Mouse (Mus musculus): Measurements from ENCODE around the gene Gm21915. TPM values are rescaled to one million over a fixed set of nuclear protein-coding genes. Genes with fewer than 3 reads are reported as not detected.

The Gm21915 gene
- polyA plus RNA-seq, 1 experiment from 2014 or later = not detected

DNA sequence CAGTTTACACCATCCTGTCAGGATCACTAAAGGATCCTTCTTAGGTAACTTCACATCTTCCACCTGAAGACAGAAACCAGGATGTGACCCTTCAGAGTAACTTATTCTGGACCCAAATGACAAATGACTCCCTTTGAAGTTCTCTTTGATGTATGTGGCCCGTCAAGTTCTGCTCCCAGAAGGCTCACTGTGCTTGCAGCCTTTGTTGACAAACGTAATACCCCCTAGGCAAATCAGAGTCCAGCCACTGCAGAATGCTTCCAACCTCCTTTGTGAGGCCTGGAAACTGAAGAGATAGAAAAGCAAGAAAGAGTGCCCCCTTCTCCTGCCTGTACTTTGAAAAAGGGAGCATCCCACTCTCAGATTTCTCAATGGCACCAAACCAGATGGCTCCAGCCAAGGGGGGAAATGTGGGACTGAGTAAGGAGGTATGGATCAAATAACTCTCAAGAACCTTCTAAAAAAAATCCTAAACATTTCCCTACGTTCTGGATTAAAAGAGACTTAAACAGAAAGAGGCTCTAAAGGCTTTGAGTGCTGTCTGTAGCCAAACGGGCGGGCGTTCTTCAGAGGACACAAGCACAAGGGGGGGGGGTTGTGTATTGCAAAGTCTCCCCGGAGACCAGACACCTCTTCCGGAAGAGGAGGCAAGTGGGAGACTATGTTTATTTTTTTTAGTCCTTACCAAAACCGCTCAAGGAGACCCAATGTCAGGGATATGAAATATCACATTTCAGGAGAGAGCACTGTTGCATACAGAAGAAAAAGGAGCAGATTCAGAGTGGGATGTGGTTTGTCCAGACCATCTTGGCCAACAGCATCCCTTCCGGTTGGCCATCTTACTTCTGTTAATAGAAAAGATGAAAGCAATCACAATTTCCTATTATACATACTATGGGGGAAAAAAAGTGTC is 34.2 kb downstream of the Gm21915 start:
- Histone ChIP-seq H3K36me3 (no peaks in the 10 kb centered on the region), H3K4me2 (replicated peaks) (no peak overlapping the region), H3K4me3 (no peak overlapping the region), H3K27ac (peak overlapping the region; percentile 57; the same call in 1 of the 2 replicates), H3K27me3 (no peaks in the 10 kb centered on the region), H3K4me1 (peaks cover 38% of the 10 kb centered on the region), H3K9ac (no peak overlapping the region), H3K9me3 (replicated peaks) (no peaks in the 10 kb centered on the region)
- ATAC-seq (ENCODE audit: low FRiP score) = no peak
- 47% methylated on average over 10 of the region's 10 CpGs for WGBS

DNA sequence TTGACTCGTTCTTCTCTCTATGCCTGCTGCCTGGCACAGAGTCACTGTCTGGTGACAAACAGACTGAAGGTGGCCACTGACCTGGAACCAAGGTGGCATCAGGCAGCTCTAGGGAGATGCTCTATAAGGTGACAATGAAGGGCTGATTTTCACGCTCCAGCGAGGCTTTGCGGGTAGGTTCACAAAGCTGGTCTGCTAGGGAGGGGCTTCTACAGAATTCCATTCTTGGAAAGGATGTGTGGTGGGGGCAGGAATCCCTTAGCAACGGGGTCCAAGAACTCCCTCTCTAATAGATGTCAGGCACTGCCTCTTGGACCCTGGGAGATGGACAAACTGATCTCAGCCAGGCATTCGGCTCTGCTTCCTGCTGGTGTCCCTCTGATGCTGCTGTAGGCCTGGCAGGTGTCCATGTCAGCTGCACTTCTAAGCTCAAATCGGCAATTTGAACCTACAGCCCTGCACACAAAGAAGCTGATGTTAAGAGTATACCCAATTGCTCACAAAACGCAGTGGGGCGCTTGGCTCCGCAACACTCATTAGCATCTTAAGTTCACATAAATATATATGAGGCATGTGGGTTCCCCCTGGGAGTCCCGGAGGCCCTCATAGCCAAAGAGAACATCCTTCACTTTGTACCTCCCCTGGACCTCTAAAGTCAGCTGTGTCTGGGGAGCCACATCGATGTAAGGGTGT is 38.2 kb downstream of the Gm21915 start:
- Histone ChIP-seq H3K9ac (no peak overlapping the region), H3K27ac (peak overlapping the region; percentile 84), H3K9me3 (replicated peaks) (no peaks in the 10 kb centered on the region), H3K27me3 (no peaks in the 10 kb centered on the region), H3K4me1 (peaks cover 43% of the 10 kb centered on the region), H3K4me3 (no peak overlapping the region), H3K36me3 (no peaks in the 10 kb centered on the region), H3K4me2 (replicated peaks) (peak overlapping the region; percentile 3; the same call in 1 of the 2 replicates)
- peak; percentile 72 for ATAC-seq (ENCODE audit: low FRiP score)
- WGBS = 26% methylated on average over 12 of the region's 12 CpGs

- H3K4me1 ChIP-seq = peaks cover 42% of the 10 kb centered on the region
- H3K4me3 ChIP-seq = no peak overlapping the region
- peak overlapping the region; percentile 84 for H3K27ac ChIP-seq
- 59% methylated on average over 7 of the region's 7 CpGs for WGBS
- no peaks in the 10 kb centered on the region for H3K9me3 ChIP-seq (replicated peaks)
- no peaks in the 10 kb centered on the region for H3K27me3 ChIP-seq
- peak overlapping the region; percentile 3; the same call in 1 of the 2 replicates for H3K4me2 ChIP-seq (replicated peaks)
- no peaks in the 10 kb centered on the region for H3K36me3 ChIP-seq
- H3K9ac ChIP-seq = no peak overlapping the region
- peak; percentile 11; the same call in 1 of the 2 replicates for ATAC-seq (ENCODE audit: low FRiP score)
These were observed 38.7 kb downstream of the Gm21915 start for GRCm38 (mm10) chr9:40709141-40709537.

- peak overlapping the region; percentile 84 for H3K27ac ChIP-seq
These were observed 39.2 kb downstream of the Gm21915 start for GRCm38 (mm10) chr9:40709587-40709986.

DNA sequence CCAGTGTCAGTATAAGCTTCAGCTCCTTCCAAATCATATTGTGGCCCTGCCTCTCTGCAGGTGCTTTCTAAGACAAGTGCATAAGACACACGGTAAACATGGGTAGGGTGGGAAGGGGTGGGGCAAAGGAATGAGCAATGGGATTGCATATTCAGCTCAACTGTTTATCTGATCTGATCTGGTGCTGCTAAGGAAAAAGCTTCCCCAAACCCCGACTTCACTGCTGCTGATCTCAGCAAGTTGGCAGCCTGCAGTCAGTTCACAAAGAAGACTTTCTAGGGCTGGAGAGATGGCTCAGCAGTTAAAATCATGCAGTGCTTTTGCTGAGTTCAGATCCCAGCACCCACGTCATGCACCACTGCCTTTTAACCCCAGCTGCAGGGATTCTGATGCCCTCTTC is 39.6 kb downstream of the Gm21915 start:
- H3K9ac ChIP-seq = no peak overlapping the region
- 63% methylated on average over 3 of the region's 3 CpGs for WGBS
- H3K27ac ChIP-seq = peak overlapping the region; percentile 84; the same call in 1 of the 2 replicates
- no peak overlapping the region for H3K4me3 ChIP-seq
- peaks cover 33% of the 10 kb centered on the region for H3K4me1 ChIP-seq
- no peak overlapping the region for H3K4me2 ChIP-seq (replicated peaks)
- ATAC-seq (ENCODE audit: low FRiP score) = no peak
- H3K9me3 ChIP-seq (replicated peaks) = no peaks in the 10 kb centered on the region
- H3K27me3 ChIP-seq = no peaks in the 10 kb centered on the region
- no peaks in the 10 kb centered on the region for H3K36me3 ChIP-seq

More at GRCm38 (mm10) chr9:40709587-40709986, 39.2 kb downstream of the Gm21915 start:
- Histone ChIP-seq H3K4me3 (no peak overlapping the region), H3K9ac (no peak overlapping the region), H3K9me3 (replicated peaks) (no peaks in the 10 kb centered on the region), H3K36me3 (no peaks in the 10 kb centered on the region), H3K4me1 (peaks cover 37% of the 10 kb centered on the region), H3K27me3 (no peaks in the 10 kb centered on the region), H3K4me2 (replicated peaks) (no peak overlapping the region)
- no peak for ATAC-seq (ENCODE audit: low FRiP score)
- 48% methylated on average over 3 of the region's 3 CpGs for WGBS

DNA sequence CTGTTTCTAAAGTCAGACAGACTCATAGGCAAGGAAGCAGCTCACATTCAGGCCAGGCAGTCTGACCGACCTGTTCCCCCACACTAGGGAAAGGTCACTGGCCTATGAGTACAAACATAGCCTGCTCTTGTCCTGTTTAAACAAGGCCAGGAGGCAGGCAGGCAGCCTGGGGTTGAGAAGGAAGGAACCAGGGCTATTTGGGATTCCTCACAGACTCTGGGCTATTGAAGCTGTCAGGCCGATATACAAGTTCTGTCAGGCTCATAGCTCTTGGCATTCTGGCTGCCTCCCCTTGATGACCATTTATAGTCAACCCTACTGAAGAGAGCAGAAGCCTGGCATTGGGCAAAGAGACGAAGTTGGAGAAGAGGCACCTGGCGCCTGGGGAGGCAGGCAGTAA is 41.2 kb downstream of the Gm21915 start:
- Histone ChIP-seq H3K4me1 (peaks cover 32% of the 10 kb centered on the region), H3K4me2 (replicated peaks) (no peak overlapping the region), H3K27ac (no peak overlapping the region), H3K9ac (no peak overlapping the region), H3K36me3 (no peaks in the 10 kb centered on the region), H3K27me3 (no peaks in the 10 kb centered on the region), H3K9me3 (replicated peaks) (no peaks in the 10 kb centered on the region), H3K4me3 (no peak overlapping the region)
- no peak for ATAC-seq (ENCODE audit: low FRiP score)
- WGBS = 70% methylated on average over 4 of the region's 4 CpGs

DNA sequence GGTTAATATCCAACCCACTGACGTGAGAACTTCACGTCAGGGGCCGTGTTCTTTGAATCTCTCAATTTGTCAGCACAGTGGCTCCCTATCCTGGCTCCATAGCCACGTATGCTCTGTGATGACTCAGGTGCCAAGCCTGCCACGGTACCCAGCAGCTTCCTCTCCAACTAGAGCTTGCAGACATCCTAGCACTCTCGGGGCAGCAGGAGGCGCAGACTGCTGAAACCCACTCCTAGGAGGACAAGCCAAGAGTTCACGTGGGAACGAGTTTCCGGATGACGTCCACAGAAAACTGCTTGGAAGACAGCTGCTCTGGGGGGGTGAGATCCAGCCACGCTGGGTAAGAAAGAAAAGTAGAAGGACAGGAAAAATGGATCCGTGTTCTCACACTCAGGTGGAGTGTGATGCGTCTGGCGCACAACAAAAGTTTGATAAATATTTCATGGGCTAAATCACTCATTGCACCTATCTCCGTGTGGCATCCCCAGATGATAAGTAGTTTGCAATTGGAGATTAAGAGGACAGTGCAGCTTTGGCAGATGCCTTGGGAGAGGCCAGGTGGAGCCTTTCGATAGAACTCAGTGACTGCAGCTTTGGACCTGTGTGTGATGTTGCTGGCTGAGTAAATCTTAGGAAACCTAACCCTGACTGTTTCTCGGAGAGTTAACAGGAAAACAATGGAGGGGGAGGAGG is 46.9 kb downstream of the Gm21915 start:
- no peak overlapping the region for H3K4me3 ChIP-seq
- H3K27ac ChIP-seq = no peak overlapping the region
- H3K9ac ChIP-seq = no peak overlapping the region
- ATAC-seq (ENCODE audit: low FRiP score) = no peak
- H3K36me3 ChIP-seq = no peaks in the 10 kb centered on the region
- no peak overlapping the region for H3K4me2 ChIP-seq (replicated peaks)
- H3K9me3 ChIP-seq (replicated peaks) = no peaks in the 10 kb centered on the region
- H3K4me1 ChIP-seq = peaks cover 22% of the 10 kb centered on the region
- WGBS = 65% methylated on average over 18 of the region's 18 CpGs
- H3K27me3 ChIP-seq = no peaks in the 10 kb centered on the region

GRCm38 (mm10) chr9:40717875-40718185 is 47.4 kb downstream of the Gm21915 start:
- Histone ChIP-seq H3K36me3 (no peaks in the 10 kb centered on the region), H3K4me2 (replicated peaks) (no peak overlapping the region), H3K4me3 (no peak overlapping the region), H3K27me3 (no peaks in the 10 kb centered on the region), H3K27ac (no peak overlapping the region), H3K4me1 (peaks cover 23% of the 10 kb centered on the region), H3K9ac (no peak overlapping the region), H3K9me3 (replicated peaks) (no peaks in the 10 kb centered on the region)
- 27% methylated on average over 7 of the region's 7 CpGs for WGBS
- no peak for ATAC-seq (ENCODE audit: low FRiP score)

Other genes starting within 250 kb of the Gm21915 start
- gene Gramd1b, start 139.2 kb upstream of the Gm21915 start, polyA plus RNA-seq (2016; fragmentation: Nextera tagmentation; extraction: Ambion mirVana) = 4.9 and 6.7 TPM in 2 replicates
- 59.6 and 62.0 TPM in 2 replicates for gene Clmp, start 15.3 kb downstream of the Gm21915 start, polyA plus RNA-seq (2016; fragmentation: Nextera tagmentation; extraction: Ambion mirVana)
- gene Hspa8, start 130.4 kb downstream of the Gm21915 start, polyA plus RNA-seq (2016; fragmentation: Nextera tagmentation; extraction: Ambion mirVana) = 2,594 and 2,617 TPM in 2 replicates
- gene Bsx, start 203.5 kb downstream of the Gm21915 start, polyA plus RNA-seq (2016; fragmentation: Nextera tagmentation; extraction: Ambion mirVana) = not detected in 2 replicates

Measured in hindbrain, embryonic 12.5 days (tissue).